Mouse (Mus musculus): Measurements from ENCODE around the gene Trim38.

DNA sequence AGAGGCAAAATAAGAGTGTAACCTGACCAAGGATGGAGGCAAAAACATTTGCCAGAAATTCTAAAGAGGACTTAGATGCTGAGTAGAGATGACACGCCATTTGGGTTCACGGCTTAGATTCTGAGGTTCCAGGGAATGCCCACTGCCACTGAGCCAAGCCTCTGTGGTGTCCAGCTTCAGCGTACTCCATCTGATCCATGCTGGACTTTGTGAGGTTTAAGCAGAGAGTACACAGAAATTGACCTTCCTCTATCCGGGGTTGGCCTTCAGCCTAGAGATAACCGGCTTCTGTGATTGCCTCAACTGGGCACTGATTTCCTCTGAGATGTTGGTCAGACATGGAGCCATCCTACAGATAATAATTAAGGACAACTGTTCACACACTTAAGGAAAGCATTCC, 66.9 kb downstream of the Trim38 start:
- TF ChIP-seq CTCF (IDR thresholded peaks at IDR 0.05; ENCODE audit: borderline replicate concordance, control insufficient read depth, extremely low read depth, insufficient read depth, low read length, poor library complexity) (no peak), POLR2A (IDR thresholded peaks at IDR 0.05; ENCODE audit: control insufficient read depth, extremely low read depth, insufficient read depth, low read length, poor library complexity) (no peak)

Data from thymus, adult 2 months (tissue).